Mouse (Mus musculus): Measurements from ENCODE around the gene Ankrd24. TPM values are rescaled to one million over a fixed set of nuclear protein-coding genes. Genes with fewer than 3 reads are reported as not detected.
"Not testable (repeated sequence)": the region's sequence is repeated elsewhere in the genome, so short reads cannot be mapped to it uniquely, and the experiment has no call there.

The Ankrd24 gene
- total RNA-seq, 1 experiment from 2014 or later = 0.58 TPM

- no peak for ATAC-seq (ENCODE audit: extremely low read depth, insufficient number of reproducible peaks, low FRiP score, poor library complexity, severe bottlenecking)
Observed at GRCm38 (mm10) chr10:81604019-81604967, 24.0 kb upstream of the Ankrd24 start.

- peak; percentile 51 for ATAC-seq (ENCODE audit: extremely low read depth, insufficient number of reproducible peaks, low FRiP score, poor library complexity, severe bottlenecking)
Observed at GRCm38 (mm10) chr10:81604968-81605665, 23.2 kb upstream of the Ankrd24 start.

- no peak for ATAC-seq (ENCODE audit: extremely low read depth, insufficient number of reproducible peaks, low FRiP score, poor library complexity, severe bottlenecking)
Observed at GRCm38 (mm10) chr10:81605666-81605973, 22.7 kb upstream of the Ankrd24 start.

GRCm38 (mm10) chr10:81605974-81606751 is 22.2 kb upstream of the Ankrd24 start, which contains the start of gene BC025920:
Gene BC025920 (plus strand): TSS chr10:81606270.
- ATAC-seq (ENCODE audit: extremely low read depth, insufficient number of reproducible peaks, low FRiP score, poor library complexity, severe bottlenecking) = peak; percentile 87

- ATAC-seq (ENCODE audit: extremely low read depth, insufficient number of reproducible peaks, low FRiP score, poor library complexity, severe bottlenecking) = no peak
Observed at GRCm38 (mm10) chr10:81608308-81608707, 20.0 kb upstream of the Ankrd24 start.

- no peak for ATAC-seq (ENCODE audit: extremely low read depth, insufficient number of reproducible peaks, low FRiP score, poor library complexity, severe bottlenecking)
Observed at GRCm38 (mm10) chr10:81612779-81613178, 15.6 kb upstream of the Ankrd24 start.

- no peak for ATAC-seq (ENCODE audit: extremely low read depth, insufficient number of reproducible peaks, low FRiP score, poor library complexity, severe bottlenecking)
Observed at GRCm38 (mm10) chr10:81615486-81615885, 12.9 kb upstream of the Ankrd24 start.

GRCm38 (mm10) chr10:81619976-81620375 is 8.4 kb upstream of the Ankrd24 start:
- ATAC-seq (ENCODE audit: extremely low read depth, insufficient number of reproducible peaks, low FRiP score, poor library complexity, severe bottlenecking) = no peak

- no peak for ATAC-seq (ENCODE audit: extremely low read depth, insufficient number of reproducible peaks, low FRiP score, poor library complexity, severe bottlenecking)
Observed at GRCm38 (mm10) chr10:81620786-81621185, 7.6 kb upstream of the Ankrd24 start.

GRCm38 (mm10) chr10:81623441-81623840 is 4.9 kb upstream of the Ankrd24 start:
- no peak for ATAC-seq (ENCODE audit: extremely low read depth, insufficient number of reproducible peaks, low FRiP score, poor library complexity, severe bottlenecking)

- no peak for ATAC-seq (ENCODE audit: extremely low read depth, insufficient number of reproducible peaks, low FRiP score, poor library complexity, severe bottlenecking)
Observed at GRCm38 (mm10) chr10:81626101-81626993, 2.0 kb upstream of the Ankrd24 start.

GRCm38 (mm10) chr10:81626994-81627835 is 1.1 kb upstream of the Ankrd24 start, which contains the start of gene Sirt6:
Gene Sirt6 (minus strand): TSS chr10:81627797.
- ATAC-seq (ENCODE audit: extremely low read depth, insufficient number of reproducible peaks, low FRiP score, poor library complexity, severe bottlenecking) = peak; percentile 77

GRCm38 (mm10) chr10:81627836-81628220 is 512 bp upstream of the Ankrd24 start:
- no peak for ATAC-seq (ENCODE audit: extremely low read depth, insufficient number of reproducible peaks, low FRiP score, poor library complexity, severe bottlenecking)

- peak; percentile 80 for ATAC-seq (ENCODE audit: extremely low read depth, insufficient number of reproducible peaks, low FRiP score, poor library complexity, severe bottlenecking)
Observed at GRCm38 (mm10) chr10:81633253-81634099, 5.1 kb downstream of the Ankrd24 start.

- ATAC-seq (ENCODE audit: extremely low read depth, insufficient number of reproducible peaks, low FRiP score, poor library complexity, severe bottlenecking) = no peak
Observed at GRCm38 (mm10) chr10:81636338-81636737, 8.0 kb downstream of the Ankrd24 start.

- ATAC-seq (ENCODE audit: extremely low read depth, insufficient number of reproducible peaks, low FRiP score, poor library complexity, severe bottlenecking) = no peak
Observed at GRCm38 (mm10) chr10:81638101-81638500, 9.8 kb downstream of the Ankrd24 start.

- ATAC-seq (ENCODE audit: extremely low read depth, insufficient number of reproducible peaks, low FRiP score, poor library complexity, severe bottlenecking) = not testable (repeated sequence)
Observed at GRCm38 (mm10) chr10:81640825-81641224, 12.5 kb downstream of the Ankrd24 start.
